Comparison of ENCODE assay signal across 7 mouse cellular contexts in the genomic region with DNA sequence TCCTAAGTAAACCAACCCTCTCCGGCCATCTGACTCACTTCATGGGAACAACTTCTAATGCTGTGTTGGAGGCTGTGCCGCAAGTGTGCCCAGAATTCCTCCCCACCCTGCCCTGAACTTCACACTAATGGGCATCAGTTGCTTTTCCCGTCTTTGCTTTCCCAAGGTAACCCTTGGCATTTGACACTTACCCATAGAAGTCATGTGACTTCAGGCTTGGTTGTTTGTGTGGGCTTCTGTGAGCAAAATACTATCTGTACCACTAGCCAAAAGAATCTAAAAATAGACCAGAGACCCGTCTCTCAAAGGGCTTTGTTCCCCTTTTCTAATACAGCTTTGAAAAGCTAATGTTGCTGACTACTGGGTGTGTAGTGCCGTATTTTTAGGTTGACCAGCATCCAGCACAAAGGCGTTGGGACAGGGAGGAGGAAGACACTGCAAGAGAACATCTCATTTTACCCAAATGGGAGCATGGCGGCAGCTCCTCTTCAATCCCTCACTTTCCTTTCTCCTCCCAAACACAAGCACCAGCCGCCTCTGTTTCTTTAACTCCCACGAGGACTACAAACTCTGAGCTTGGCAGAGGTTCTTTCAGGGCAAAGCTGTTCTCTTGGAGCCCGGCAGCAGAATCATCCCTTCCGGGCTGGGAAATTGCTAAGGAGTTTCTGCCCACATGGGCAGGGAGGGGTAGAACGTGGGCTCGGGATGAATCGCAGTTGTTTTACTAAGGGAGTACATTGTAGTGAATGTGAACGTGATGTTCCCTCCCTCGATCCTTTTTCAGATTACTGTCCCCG. TPM values are rescaled to one million over a fixed set of nuclear protein-coding genes. Genes with fewer than 3 reads are reported as not detected.
DNase-seq lines count a peak whose midpoint lies in the region; ATAC-seq and TF ChIP-seq lines count a peak whose summit lies in the region.

No protein-coding gene starts in this region.

- TF ChIP-seq CTCF in intestine, postnatal 0 days (IDR thresholded peaks at IDR 0.05; ENCODE audit: low read depth), result no peak

- H3K4me2 ChIP-seq in heart, embryonic 14.5 days (ENCODE audit: low read length), result peak overlapping the region; percentile 46
- H3K4me2 ChIP-seq in intestine, postnatal 0 days (replicated peaks; ENCODE audit: low read depth), result no peak overlapping the region

- ATAC-seq in heart, embryonic 14.5 days (ENCODE audit: insufficient number of reproducible peaks, insufficient read depth, low FRiP score, low read depth), result no peak
- no peak for ATAC-seq in intestine, postnatal 0 days

- H3K9ac ChIP-seq in heart, embryonic 14.5 days (ENCODE audit: low read length), result 0 out of 2 replicates have a peak overlapping the region, but pooled peaks have one; percentile 2
- no peak overlapping the region for H3K9ac ChIP-seq in intestine, postnatal 0 days (ENCODE audit: low read depth, low read length)

- intact Hi-C loops in left cerebral cortex, postnatal 25 days (cut with DNase I), result loop anchor here (1.0 to 2.0 kb wide), 3 partner anchors 20 to 116 kb away; partner anchors contain the start of gene Lmln

- no peaks in the 10 kb centered on the region for H3K9me3 ChIP-seq in heart, embryonic 14.5 days (ENCODE audit: control insufficient read depth, low read length)
- no peaks in the 10 kb centered on the region for H3K9me3 ChIP-seq in intestine, postnatal 0 days (ENCODE audit: control insufficient read depth)

- peaks cover 4% of the 10 kb centered on the region; the same call in 1 of the 2 replicates for H3K4me1 ChIP-seq in brown adipose tissue, adult 24 weeks (ENCODE audit: control insufficient read depth, insufficient read depth, insufficient read length, low read length)
- peaks cover 6 to 7% of the 10 kb centered on the region in 2 experiments for H3K4me1 ChIP-seq in heart, embryonic 14.5 days (ENCODE audit: control insufficient read depth in 2 of 2, insufficient read depth in 2 of 2, low read length in 2 of 2)
- no peaks in the 10 kb centered on the region for H3K4me1 ChIP-seq in intestine, postnatal 0 days (replicated peaks; ENCODE audit: control insufficient read depth, insufficient read depth, low read length)

- peak overlapping the region; percentile 30 for H3K4me3 ChIP-seq in brown adipose tissue, adult 24 weeks (ENCODE audit: insufficient read depth, low read depth, low read length)
- no peak overlapping the region for H3K4me3 ChIP-seq in heart, embryonic 14.5 days (ENCODE audit: control insufficient read depth in 1 of 2, insufficient read depth in 1 of 2, low read depth in 1 of 2, low read length in 2 of 2)
- H3K4me3 ChIP-seq in intestine, postnatal 0 days (ENCODE audit: low read depth, low read length), result no peak overlapping the region

- no peaks in the 10 kb centered on the region for H3K36me3 ChIP-seq in heart, embryonic 14.5 days (ENCODE audit: control insufficient read depth, insufficient read depth, low read length)
- H3K36me3 ChIP-seq in intestine, postnatal 0 days (ENCODE audit: control insufficient read depth, insufficient read depth), result no peaks in the 10 kb centered on the region

- H3K27me3 ChIP-seq in heart, embryonic 14.5 days (ENCODE audit: control insufficient read depth, insufficient read depth, low read length), result no peaks in the 10 kb centered on the region
- H3K27me3 ChIP-seq in intestine, postnatal 0 days (replicated peaks; ENCODE audit: control insufficient read depth, insufficient read depth, low read length), result no peaks in the 10 kb centered on the region

- 51% methylated on average over 17 of the region's 17 CpGs for WGBS in heart, embryonic 14.5 days
- 70% methylated on average over 17 of the region's 17 CpGs for WGBS in intestine, postnatal 0 days

- peak; percentile 6 to 17 for DNase-seq in lung, adult 18-20 months
- no peak for DNase-seq in lung, postnatal 14 days
- DNase-seq in left cerebral cortex, postnatal 25 days (ENCODE audit: low spot score in 2 of 2), result peak; percentile 74 to 94
- peak; percentile 77 for DNase-seq in right cerebral cortex, postnatal 25 days

- H3K27ac ChIP-seq in brown adipose tissue, adult 24 weeks (replicated peaks; ENCODE audit: low read depth, low read length), result peak overlapping the region; percentile 77
- peak overlapping the region in 1 of 2 experiments; percentile 13; a peak in 1 of 4 replicates for H3K27ac ChIP-seq in heart, embryonic 14.5 days (replicated peaks in 1 of 2; ENCODE audit: control insufficient read depth in 1 of 2, insufficient read depth in 1 of 2, low read depth in 2 of 2, low read length in 2 of 2)
- no peak overlapping the region for H3K27ac ChIP-seq in intestine, postnatal 0 days (ENCODE audit: low read depth, low read length)

RNA-seq across cellular contexts. Expression of gene Osbpl11, which starts 6.4 kb away (rescaled TPM):
- polyA plus RNA-seq in brown adipose tissue, adult 24 weeks (2012; ENCODE audit: insufficient read depth, insufficient read length, missing spikeins), result 23.3 and 24.1 TPM in 2 replicates
- 16.7 and 17.5 TPM in 2 replicates for polyA plus RNA-seq in heart, embryonic 14.5 days (2014; fragmentation: Nextera tagmentation; extraction: Ambion mirVana)
- 10 to 100 TPM; 15.3 to 15.8 TPM for total RNA-seq in left cerebral cortex, postnatal 25 days (2021)
- 9.2 and 10.0 TPM in 2 replicates for polyA plus RNA-seq in intestine, postnatal 0 days (2015; fragmentation: Nextera tagmentation; extraction: Ambion mirVana)
